Mouse (Mus musculus) forebrain, embryonic 14.5 days (tissue): ENCODE data around the gene Msrb3. TPM values are rescaled to one million over a fixed set of nuclear protein-coding genes. Genes with fewer than 3 reads are reported as not detected.

ENCODE experiments used
- ATAC-seq: fragments of 200-750 bp; cut with Nextera tagmentation; 2 replicates; pipeline ENCODE4 v1.8.0; 2017; ENCODE audit warnings: mild to moderate bottlenecking, moderate library complexity
- DNase-seq: peaks from one replicate; pipeline ENCODE4 v3.0.0-alpha.2; 2015; ENCODE audit warnings: low spot score
- H3K27ac ChIP-seq: fragments of 300-500 bp; sonication (generic); 2 replicates; pipeline ENCODE4 v1.5.1; 2014; ENCODE audit warnings: low read depth, mild to moderate bottlenecking, control low read depth, low read length, moderate library complexity
- H3K27me3 ChIP-seq: fragments of 300-500 bp; sonication (generic); replicated peaks from 2 replicates; pipeline ENCODE4 v1.6.1; 2014; ENCODE audit warnings: low read length, control low read depth, mixed read lengths; ENCODE audit not compliant: control insufficient read depth, insufficient read depth
- H3K36me3 ChIP-seq: fragments of 300-500 bp; sonication (generic); 2 replicates; pipeline ENCODE4 v1.6.1; 2014; ENCODE audit warnings: low read length, control low read depth; ENCODE audit not compliant: control insufficient read depth, insufficient read depth
- H3K4me1 ChIP-seq: fragments of 300-500 bp; sonication (generic); 2 replicates; pipeline ENCODE4 v1.6.1; 2014; ENCODE audit warnings: antibody characterized with exemption, low read length, control low read depth; ENCODE audit not compliant: control insufficient read depth, insufficient read depth
- H3K4me2 ChIP-seq: fragments of 300-500 bp; sonication (generic); 2 replicates; pipeline ENCODE4 v1.6.1; 2014; ENCODE audit warnings: mild to moderate bottlenecking, control low read depth, low read length
- H3K4me3 ChIP-seq: fragments of 300-500 bp; sonication (generic); 2 replicates; pipeline ENCODE4 v1.5.1; 2014; ENCODE audit warnings: low read depth, low read length, control low read depth
- H3K9ac ChIP-seq: fragments of 300-500 bp; sonication (generic); 2 replicates; pipeline ENCODE4 v1.6.1; 2014; ENCODE audit warnings: mild to moderate bottlenecking, low read length, control low read depth, moderate library complexity
- H3K9me3 ChIP-seq: fragments of 300-500 bp; sonication (generic); replicated peaks from 2 replicates; pipeline ENCODE4 v1.6.1; 2016; ENCODE audit warnings: low read length, control low read depth, mixed read lengths; ENCODE audit not compliant: control insufficient read depth
- WGBS: fragments of 180-500 bp; shearing (Covaris S2); extraction: QIAGEN DNeasy Blood & Tissue Kit; methylation state at CpG from one replicate; pipeline ENCODE4 v1.1.7; 2014; 5-methylcytosine and 5-hydroxymethylcytosine counted together
- polyA plus RNA-seq: library from polyadenylated mRNA; unstranded; fragments of >200 nt; fragmentation: Nextera tagmentation; extraction: Ambion mirVana; gene quantifications from 2 replicates; pipeline ENCODE4 v1.2.1, GENCODE M21; 2014

The Msrb3 gene
- polyA plus RNA-seq, 1 experiment from 2014 or later, result 1.4 TPM

- Histone ChIP-seq H3K4me2 (no peak overlapping the region), H3K4me3 (no peak overlapping the region), H3K27me3 (no peaks in the 10 kb centered on the region), H3K36me3 (peaks cover 31% of the 10 kb centered on the region), H3K4me1 (no peaks in the 10 kb centered on the region), H3K27ac (no peak overlapping the region), H3K9me3 (no peaks in the 10 kb centered on the region), H3K9ac (no peak overlapping the region)
- DNase-seq (no peak), ATAC-seq (no peak)
- WGBS, result 89% methylated on average over 8 of the region's 8 CpGs
Measured at GRCm38 (mm10) chr10:120926156-120926555, 27.3 kb upstream of the Msrb3 start.

GRCm38 (mm10) chr10:120921501-120921900, 22.6 kb upstream of the Msrb3 start:
- H3K27me3 ChIP-seq, result no peaks in the 10 kb centered on the region

GRCm38 (mm10) chr10:120920604-120921003, 21.7 kb upstream of the Msrb3 start:
- DNase-seq, result no peak
- 66% methylated on average over 11 of the region's 11 CpGs for WGBS
- H3K9ac ChIP-seq, result no peak overlapping the region

More at GRCm38 (mm10) chr10:120921501-120921900, 22.6 kb upstream of the Msrb3 start:
- Histone ChIP-seq H3K9ac (no peak overlapping the region), H3K4me1 (no peaks in the 10 kb centered on the region), H3K4me3 (no peak overlapping the region), H3K36me3 (peaks cover 27% of the 10 kb centered on the region), H3K4me2 (no peak overlapping the region), H3K27ac (no peak overlapping the region), H3K9me3 (no peaks in the 10 kb centered on the region)
- DNase-seq, result no peak
- no peak for ATAC-seq
- WGBS, result 31% methylated on average over 2 of the region's 2 CpGs

GRCm38 (mm10) chr10:120916250-120916649, 17.3 kb upstream of the Msrb3 start:
- Histone ChIP-seq H3K9ac (no peak overlapping the region), H3K36me3 (no peaks in the 10 kb centered on the region; the same call in 1 of the 2 replicates), H3K4me1 (no peaks in the 10 kb centered on the region), H3K27ac (no peak overlapping the region), H3K4me3 (no peak overlapping the region), H3K9me3 (no peaks in the 10 kb centered on the region), H3K27me3 (no peaks in the 10 kb centered on the region), H3K4me2 (no peak overlapping the region)
- 91% methylated on average over 5 of the region's 5 CpGs for WGBS
- no peak for DNase-seq
- ATAC-seq, result no peak

More at GRCm38 (mm10) chr10:120920604-120921003, 21.7 kb upstream of the Msrb3 start:
- Histone ChIP-seq H3K9me3 (no peaks in the 10 kb centered on the region), H3K4me1 (no peaks in the 10 kb centered on the region), H3K4me2 (no peak overlapping the region), H3K36me3 (peaks cover 22% of the 10 kb centered on the region), H3K27me3 (no peaks in the 10 kb centered on the region), H3K4me3 (no peak overlapping the region), H3K27ac (no peak overlapping the region)
- no peak for ATAC-seq

- no peaks in the 10 kb centered on the region for H3K9me3 ChIP-seq
- H3K4me3 ChIP-seq, result no peak overlapping the region
- DNase-seq, result peak; percentile 41
- H3K36me3 ChIP-seq, result no peaks in the 10 kb centered on the region
- H3K4me1 ChIP-seq, result no peaks in the 10 kb centered on the region
- no peak overlapping the region; the same call in 1 of the 2 replicates for H3K27ac ChIP-seq
- 49% methylated on average over 15 of the region's 15 CpGs for WGBS
- peak; percentile 37; the same call in 1 of the 2 replicates for ATAC-seq
- H3K4me2 ChIP-seq, result no peak overlapping the region
- H3K9ac ChIP-seq, result no peak overlapping the region
- H3K27me3 ChIP-seq, result no peaks in the 10 kb centered on the region
Measured at GRCm38 (mm10) chr10:120914948-120915631, 16.2 kb upstream of the Msrb3 start.

GRCm38 (mm10) chr10:120914286-120914685, 15.4 kb upstream of the Msrb3 start:
- no peaks in the 10 kb centered on the region for H3K4me1 ChIP-seq
- ATAC-seq, result no peak
- no peaks in the 10 kb centered on the region for H3K9me3 ChIP-seq
- no peaks in the 10 kb centered on the region for H3K36me3 ChIP-seq
- no peak overlapping the region for H3K9ac ChIP-seq
- 86% methylated on average over 7 of the region's 7 CpGs for WGBS
- no peak for DNase-seq
- H3K27ac ChIP-seq, result no peak overlapping the region
- H3K27me3 ChIP-seq, result no peaks in the 10 kb centered on the region
- no peak overlapping the region for H3K4me3 ChIP-seq
- no peak overlapping the region for H3K4me2 ChIP-seq

- H3K4me1 ChIP-seq, result no peaks in the 10 kb centered on the region
- no peaks in the 10 kb centered on the region for H3K27me3 ChIP-seq
- H3K9me3 ChIP-seq, result no peaks in the 10 kb centered on the region
- 83% methylated on average over 7 of the region's 7 CpGs for WGBS
- no peak overlapping the region for H3K27ac ChIP-seq
- no peak overlapping the region for H3K9ac ChIP-seq
- no peak for DNase-seq
- no peak for ATAC-seq
- no peaks in the 10 kb centered on the region for H3K36me3 ChIP-seq
- H3K4me3 ChIP-seq, result no peak overlapping the region
- H3K4me2 ChIP-seq, result no peak overlapping the region
Measured at GRCm38 (mm10) chr10:120913796-120914195, 14.9 kb upstream of the Msrb3 start.

- H3K4me1 ChIP-seq, result no peaks in the 10 kb centered on the region
- WGBS, result 83% methylated on average over 4 of the region's 4 CpGs
- DNase-seq (no peak), ATAC-seq (no peak)
- no peaks in the 10 kb centered on the region for H3K9me3 ChIP-seq
- no peaks in the 10 kb centered on the region for H3K27me3 ChIP-seq
- no peak overlapping the region for H3K9ac ChIP-seq
- H3K4me2 ChIP-seq, result no peak overlapping the region
- H3K4me3 ChIP-seq, result no peak overlapping the region
- H3K36me3 ChIP-seq, result no peaks in the 10 kb centered on the region
- no peak overlapping the region for H3K27ac ChIP-seq
Measured at GRCm38 (mm10) chr10:120911971-120912370, 13.1 kb upstream of the Msrb3 start.

- no peak overlapping the region for H3K9ac ChIP-seq
- DNase-seq (no peak), ATAC-seq (no peak)
- H3K27me3 ChIP-seq, result no peaks in the 10 kb centered on the region
- WGBS, result 91% methylated on average over 11 of the region's 11 CpGs
- H3K27ac ChIP-seq, result no peak overlapping the region
- H3K36me3 ChIP-seq, result no peaks in the 10 kb centered on the region
- no peaks in the 10 kb centered on the region for H3K4me1 ChIP-seq
- no peak overlapping the region for H3K4me2 ChIP-seq
- H3K9me3 ChIP-seq, result no peaks in the 10 kb centered on the region; the same call in 1 of the 2 replicates
- no peak overlapping the region for H3K4me3 ChIP-seq
Measured at GRCm38 (mm10) chr10:120908776-120909574, 10.1 kb upstream of the Msrb3 start.
